Mouse (Mus musculus) midbrain, postnatal 0 days (tissue): ENCODE measurements around the gene Ppa1. TPM values are rescaled to one million over a fixed set of nuclear protein-coding genes. Genes with fewer than 3 reads are reported as not detected.
"Not testable (repeated sequence)": the region's sequence is repeated elsewhere in the genome, so short reads cannot be mapped to it uniquely, and the experiment has no call there.

Experiments used
- ATAC-seq: fragments of 200-750 bp; cut with Nextera tagmentation; 2 replicates; pipeline ENCODE4 v1.8.0; 2017; ENCODE audit warnings: moderate number of reproducible peaks, mild to moderate bottlenecking, moderate TSS enrichment, moderate library complexity; ENCODE audit not compliant: low FRiP score
- DNase-seq: peaks from one replicate; pipeline ENCODE4 v3.0.0-alpha.2; 2015; ENCODE audit warnings: low spot score
- H3K27ac ChIP-seq: fragments of 300-500 bp; sonication (generic); 2 replicates; pipeline ENCODE4 v1.5.1; 2014; ENCODE audit warnings: low read depth, mild to moderate bottlenecking, low read length, mixed read lengths
- H3K27me3 ChIP-seq: fragments of 300-500 bp; sonication (generic); 2 replicates; pipeline ENCODE4 v1.6.1; 2014; ENCODE audit warnings: low read length, control low read depth, mixed read lengths; ENCODE audit not compliant: insufficient read depth
- H3K36me3 ChIP-seq: fragments of 300-500 bp; sonication (generic); 2 replicates; pipeline ENCODE4 v1.6.1; 2014; ENCODE audit warnings: low read length, control low read depth, mixed read lengths; ENCODE audit not compliant: insufficient read depth
- H3K4me1 ChIP-seq: fragments of 300-500 bp; sonication (generic); 2 replicates; pipeline ENCODE4 v1.6.1; 2014; ENCODE audit warnings: mild to moderate bottlenecking, control low read depth, antibody characterized with exemption, low read length, mixed read lengths; ENCODE audit not compliant: insufficient read depth
- H3K4me2 ChIP-seq: fragments of 300-500 bp; sonication (generic); 2 replicates; pipeline ENCODE4 v1.6.1; 2014; ENCODE audit warnings: low read depth, mild to moderate bottlenecking, low read length, mixed read lengths; ENCODE audit not compliant: poor library complexity, severe bottlenecking
- H3K4me3 ChIP-seq: fragments of 300-500 bp; sonication (generic); 2 replicates; pipeline ENCODE4 v1.5.1; 2014; ENCODE audit warnings: low read depth, mild to moderate bottlenecking, low read length, moderate library complexity
- H3K9ac ChIP-seq: fragments of 300-500 bp; sonication (generic); replicated peaks from 2 replicates; pipeline ENCODE4 v1.6.1; 2014; ENCODE audit warnings: mild to moderate bottlenecking, low read length, moderate library complexity, mixed read lengths; ENCODE audit not compliant: poor library complexity, severe bottlenecking
- H3K9me3 ChIP-seq: fragments of 300-500 bp; sonication (generic); 2 replicates; pipeline ENCODE4 v1.6.1; 2016; ENCODE audit warnings: low read length, control low read depth
- CTCF ChIP-seq: IDR thresholded peaks from 2 replicates; pipeline ENCODE4 v1.5.1; 2016; ENCODE audit warnings: antibody characterized with exemption, mild to moderate bottlenecking
- WGBS: fragments of 180-500 bp; shearing (Covaris S2); extraction: QIAGEN DNeasy Blood & Tissue Kit; methylation state at CpG from one replicate; pipeline ENCODE4 v1.1.7; 2014; 5-methylcytosine and 5-hydroxymethylcytosine counted together
- polyA plus RNA-seq: library from polyadenylated mRNA; unstranded; fragments of >200 nt; fragmentation: Nextera tagmentation; extraction: Ambion mirVana; gene quantifications from 2 replicates; pipeline ENCODE4 v1.2.1, GENCODE M21; 2015
- total RNA-seq: library from RNA; depleted of rRNA; stranded (reverse); fragments of >200 nt; gene quantifications from 2 replicates; pipeline ENCODE4 v1.2.3, GENCODE M21; 2014; rRNA removed

Ppa1 gene
- total RNA-seq: 88.8 and 111 TPM in 2 replicates
- polyA plus RNA-seq: 172 and 184 TPM in 2 replicates

DNA sequence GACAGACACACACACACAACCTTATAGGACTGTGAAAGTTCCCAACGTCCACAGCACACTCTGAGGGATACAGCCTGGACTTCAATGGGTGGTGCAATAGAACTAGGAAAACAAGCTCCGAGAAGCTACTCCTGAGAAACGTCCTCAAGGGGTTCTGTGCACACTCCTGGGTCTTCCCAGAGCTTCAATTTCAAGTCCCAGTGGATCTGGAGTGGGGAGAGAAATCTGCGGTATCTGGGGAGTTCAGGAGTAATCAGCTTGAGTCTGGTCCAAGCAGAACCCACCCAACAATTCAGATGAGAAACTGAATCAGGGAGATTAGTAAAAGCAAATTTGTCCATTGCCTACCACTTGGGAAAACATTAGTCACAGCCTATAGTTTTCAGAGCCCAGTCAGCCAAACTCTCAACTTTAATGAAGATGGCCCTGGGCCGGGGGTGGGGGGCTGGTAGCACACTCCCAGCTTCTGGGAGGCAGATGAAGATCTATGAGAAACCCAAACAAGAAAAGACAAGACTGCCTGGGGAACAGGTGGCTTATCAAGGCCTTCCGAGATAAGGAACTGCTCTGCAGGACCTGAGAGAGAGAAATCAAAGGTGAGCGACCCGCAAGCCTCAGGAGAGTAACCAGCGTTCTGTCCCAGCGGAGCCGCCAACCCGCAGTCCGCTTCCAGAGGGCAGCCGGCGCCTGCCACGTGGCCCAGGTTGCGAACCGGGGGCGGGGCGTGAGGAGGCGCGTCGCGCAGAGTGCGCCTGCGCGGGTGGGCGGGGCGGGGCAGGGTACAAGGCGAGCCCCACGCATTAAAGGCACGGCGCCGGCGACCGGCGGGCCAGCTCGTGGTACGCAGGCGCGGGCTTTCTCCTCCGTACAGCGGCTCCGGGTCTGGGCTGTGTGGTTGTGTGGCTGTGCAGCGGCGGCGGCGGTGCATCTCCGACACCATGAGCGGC lies at the start of gene Ppa1:
TSS of gene Ppa1 (plus strand) at position 763 of the 947 bp plus-strand sequence.
- H3K9ac ChIP-seq: peak within 1 kb of the TSS; percentile 74
- H3K4me2 ChIP-seq: peak within 1 kb of the TSS; percentile 53
- no peak for TF ChIP-seq CTCF
- ATAC-seq (peak; percentile 95), DNase-seq (peak; percentile 92)
- no peaks in the 10 kb centered on the region for H3K9me3 ChIP-seq
- 2% methylated on average over 49 of the region's 50 CpGs for WGBS
- H3K27me3 ChIP-seq: no peaks in the 10 kb centered on the region
- peak within 1 kb of the TSS; percentile 74 for H3K27ac ChIP-seq
- H3K4me1 ChIP-seq: peaks cover 6% of the 10 kb centered on the region; the same call in 1 of the 2 replicates
- no peaks in the 10 kb centered on the region for H3K36me3 ChIP-seq
- peak within 1 kb of the TSS; percentile 77 for H3K4me3 ChIP-seq

DNA sequence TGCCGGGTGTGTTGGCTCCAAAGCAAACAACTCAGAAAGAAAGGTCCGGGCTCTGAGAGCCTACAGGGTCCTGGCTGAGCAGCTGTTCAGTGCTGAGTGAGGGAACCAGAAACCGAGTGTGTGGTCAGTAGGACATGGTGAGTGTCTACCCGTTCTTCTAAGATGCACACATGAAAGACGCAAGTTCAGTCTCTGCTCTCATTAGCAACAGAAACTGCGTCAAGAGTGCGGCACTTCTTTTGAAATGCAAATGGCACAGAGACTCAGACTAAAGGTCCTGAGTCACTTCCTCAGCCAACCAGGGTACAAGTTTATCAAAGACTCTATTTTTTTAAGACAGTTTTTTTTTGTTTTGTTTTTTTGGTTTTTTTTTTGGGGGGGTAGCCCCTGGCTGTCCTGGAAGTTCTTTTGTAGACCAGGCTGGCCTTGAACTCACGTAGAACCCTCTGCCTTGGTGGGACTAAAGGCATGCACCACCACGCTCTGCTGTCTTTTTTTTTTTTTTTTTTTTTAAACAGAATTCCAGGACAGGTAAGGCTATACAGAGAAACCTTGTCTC lies 48.7 kb upstream of the Ppa1 start:
- TF ChIP-seq CTCF: no peak
- WGBS: 45% methylated on average over 9 of the region's 9 CpGs
- Histone ChIP-seq H3K9me3 (no peaks in the 10 kb centered on the region), H3K36me3 (no peaks in the 10 kb centered on the region), H3K9ac (no peak overlapping the region), H3K4me1 (no peaks in the 10 kb centered on the region), H3K27ac (no peak overlapping the region), H3K4me3 (no peak overlapping the region), H3K4me2 (no peak overlapping the region), H3K27me3 (no peaks in the 10 kb centered on the region; the same call in 1 of the 2 replicates)
- ATAC-seq (no peak), DNase-seq (no peak)

DNA sequence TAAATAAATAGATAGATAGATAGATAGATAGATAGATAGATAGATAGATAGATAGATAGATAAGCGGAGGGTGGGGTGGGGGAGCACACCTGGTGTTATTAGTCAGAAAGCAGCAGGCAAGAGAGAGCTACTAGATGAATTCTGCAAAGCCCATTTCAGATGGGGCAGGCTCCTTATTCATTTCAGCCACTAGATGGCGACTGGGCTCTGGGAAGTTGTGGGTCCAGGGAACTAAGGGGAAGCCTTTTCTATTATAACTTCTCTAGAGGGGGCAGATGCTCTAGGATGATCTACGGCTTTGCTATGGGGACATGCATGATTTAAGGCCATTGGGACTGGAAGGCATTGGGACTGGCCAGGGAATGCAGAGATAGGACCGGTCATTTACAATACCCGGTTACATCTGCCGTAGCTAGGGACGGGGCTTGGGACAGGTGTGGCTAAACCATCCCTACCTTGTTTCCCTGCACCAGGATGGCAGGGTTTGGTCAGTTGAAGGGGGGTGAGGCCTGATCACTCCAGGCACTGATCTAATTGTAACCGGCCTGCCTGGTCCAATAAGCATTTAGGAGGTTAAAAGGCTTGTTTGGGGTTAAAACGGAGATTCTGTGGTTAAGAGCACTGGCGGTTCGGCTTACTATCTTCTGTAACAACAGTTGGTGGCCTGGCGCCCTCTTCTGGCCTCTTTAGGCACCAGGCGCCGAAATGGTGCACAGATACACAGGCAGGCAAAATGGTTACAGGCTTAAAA lies 45.9 kb upstream of the Ppa1 start:
- no peaks in the 10 kb centered on the region for H3K36me3 ChIP-seq
- H3K9me3 ChIP-seq: no peaks in the 10 kb centered on the region
- peak; percentile 88 for TF ChIP-seq CTCF
- no peak overlapping the region for H3K4me3 ChIP-seq
- WGBS: 10% methylated on average over 14 of the region's 14 CpGs
- ATAC-seq (peak; percentile 59; the same call in 1 of the 2 replicates), DNase-seq (peak; percentile 92)
- H3K4me1 ChIP-seq: no peaks in the 10 kb centered on the region
- no peak overlapping the region for H3K27ac ChIP-seq
- H3K9ac ChIP-seq: no peak overlapping the region
- H3K27me3 ChIP-seq: no peaks in the 10 kb centered on the region
- H3K4me2 ChIP-seq: peak overlapping the region; percentile 18

DNA sequence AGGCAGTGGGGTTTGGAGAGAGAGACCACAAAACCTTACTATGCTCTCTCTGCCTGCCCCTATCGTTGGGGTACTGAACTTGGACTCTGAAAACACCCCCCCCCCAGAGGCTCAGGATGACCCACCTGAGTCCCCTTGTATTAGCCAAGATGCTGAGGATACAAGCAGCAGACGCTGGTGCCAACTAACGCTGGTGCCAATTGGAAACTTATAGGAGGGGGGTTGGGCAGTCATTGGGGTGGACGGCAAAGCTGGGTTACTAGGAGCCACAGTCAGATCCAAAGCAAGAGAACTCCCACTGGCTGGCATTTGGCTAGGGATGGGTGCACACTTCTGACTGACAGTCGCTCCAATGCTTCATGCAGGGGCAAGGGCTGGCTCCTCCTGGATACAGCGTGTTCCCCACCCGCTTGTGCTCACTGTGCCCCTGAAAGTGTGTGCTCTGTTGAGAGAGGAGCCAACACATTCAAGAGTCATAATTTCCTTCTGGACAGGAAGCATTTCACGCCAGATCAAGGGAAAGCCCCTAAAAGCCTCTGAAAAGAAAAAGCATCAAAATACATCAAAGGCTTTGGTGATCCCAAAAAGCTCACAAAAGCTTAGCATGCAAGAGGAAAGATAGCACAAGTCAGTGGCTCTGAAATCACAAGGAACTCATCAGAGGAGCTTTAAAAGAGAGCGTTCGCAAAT lies 43.8 kb upstream of the Ppa1 start:
- WGBS: 58% methylated on average over 10 of the region's 10 CpGs

DNA sequence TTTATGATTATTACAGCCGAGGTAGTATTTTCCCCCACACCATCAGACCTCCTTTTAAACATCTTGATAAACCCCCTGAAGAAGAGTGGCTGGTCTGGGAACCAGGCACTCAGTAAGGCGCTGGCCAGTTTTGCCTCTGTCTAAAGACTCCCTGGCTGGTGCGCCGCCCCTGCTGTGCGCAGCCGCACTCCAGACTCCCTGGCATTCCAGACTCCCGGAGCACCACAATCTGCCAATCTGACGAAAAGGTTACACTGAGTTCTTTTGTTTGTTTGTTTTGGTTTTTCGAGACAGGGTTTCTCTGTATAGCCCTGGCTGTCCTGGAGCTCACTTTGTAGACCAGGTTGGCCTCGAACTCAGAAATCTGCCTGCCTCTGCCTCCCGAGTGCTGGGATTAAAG lies 43.0 kb upstream of the Ppa1 start:
- H3K36me3 ChIP-seq, H3K4me2 ChIP-seq, H3K27ac ChIP-seq, DNase-seq, H3K4me3 ChIP-seq, H3K9me3 ChIP-seq, H3K4me1 ChIP-seq, H3K9ac ChIP-seq, ATAC-seq, H3K27me3 ChIP-seq: not testable (repeated sequence)
- whole genome bisulfite sequencing: 66% methylated on average over 11 of the region's 11 CpGs

More for the DNA sequence above, 43.8 kb upstream of the Ppa1 start:
- no peaks in the 10 kb centered on the region for H3K27me3 ChIP-seq
- no peak overlapping the region for H3K4me2 ChIP-seq
- no peak for TF ChIP-seq CTCF
- DNase-seq (no peak), ATAC-seq (no peak)
- H3K9me3 ChIP-seq: no peaks in the 10 kb centered on the region
- H3K36me3 ChIP-seq: no peaks in the 10 kb centered on the region
- no peak overlapping the region for H3K9ac ChIP-seq
- H3K4me3 ChIP-seq: no peak overlapping the region
- no peak overlapping the region for H3K27ac ChIP-seq
- H3K4me1 ChIP-seq: no peaks in the 10 kb centered on the region
